Mouse (Mus musculus): ENCODE results near the gene Des. TPM values are rescaled to one million over a fixed set of nuclear protein-coding genes. Genes with fewer than 3 reads are reported as not detected.

Des gene
- total RNA-seq, 4 experiments from 2014 or later: 0.89 to 2.9 (median 1.8) TPM

DNA sequence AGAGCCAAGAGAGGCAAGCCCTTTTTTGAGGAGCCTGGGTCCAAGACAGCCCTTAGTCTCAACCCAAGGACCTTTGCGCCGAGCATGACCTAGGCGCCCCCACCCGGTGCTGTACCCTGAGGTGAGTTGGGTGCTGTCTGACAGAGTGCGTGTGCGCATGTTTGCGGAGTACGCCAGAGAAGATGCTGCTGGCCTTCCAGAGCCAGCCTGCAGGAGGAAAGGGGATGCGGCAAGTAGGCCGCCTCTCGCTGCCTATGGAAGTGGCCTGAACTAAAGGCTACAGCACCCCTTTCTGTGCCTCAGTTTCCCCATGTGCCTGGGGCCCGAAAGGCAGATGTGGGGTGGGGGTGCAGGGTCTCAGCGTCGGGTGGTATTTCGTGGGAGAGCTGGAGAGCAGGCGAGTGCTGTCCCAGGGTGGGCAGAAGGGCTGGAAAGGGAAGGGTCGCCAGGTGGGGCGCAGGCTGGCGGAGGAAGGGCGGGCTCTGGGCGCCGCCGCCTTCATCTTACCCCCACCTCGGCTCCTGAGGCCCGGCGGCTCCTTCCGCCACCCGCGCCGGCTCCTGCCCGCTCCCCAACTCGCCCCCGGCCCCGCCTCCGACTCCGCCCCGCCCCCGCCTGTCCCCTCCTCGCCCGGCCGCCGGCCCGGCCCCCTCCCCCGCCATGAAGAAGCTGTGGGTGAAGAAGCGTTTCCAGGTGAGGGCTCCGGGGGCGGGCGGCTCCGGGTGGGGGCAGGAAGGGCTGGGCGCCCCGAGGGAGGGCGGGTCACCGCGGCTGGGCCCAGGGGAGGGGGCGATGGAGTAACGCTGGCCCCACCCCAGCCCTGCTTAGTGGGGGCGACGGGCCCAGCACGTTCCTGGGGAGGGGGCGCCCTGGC is 21.6 kb downstream of the Des start:
- DNase-seq (ENCODE audit: low spot score in 2 of 2): peak in 1 of 2 experiments; percentile 59

- no peak for DNase-seq (ENCODE audit: low spot score in 2 of 2)
Observed at GRCm38 (mm10) chr1:75382356-75383071, 22.4 kb downstream of the Des start.

DNA sequence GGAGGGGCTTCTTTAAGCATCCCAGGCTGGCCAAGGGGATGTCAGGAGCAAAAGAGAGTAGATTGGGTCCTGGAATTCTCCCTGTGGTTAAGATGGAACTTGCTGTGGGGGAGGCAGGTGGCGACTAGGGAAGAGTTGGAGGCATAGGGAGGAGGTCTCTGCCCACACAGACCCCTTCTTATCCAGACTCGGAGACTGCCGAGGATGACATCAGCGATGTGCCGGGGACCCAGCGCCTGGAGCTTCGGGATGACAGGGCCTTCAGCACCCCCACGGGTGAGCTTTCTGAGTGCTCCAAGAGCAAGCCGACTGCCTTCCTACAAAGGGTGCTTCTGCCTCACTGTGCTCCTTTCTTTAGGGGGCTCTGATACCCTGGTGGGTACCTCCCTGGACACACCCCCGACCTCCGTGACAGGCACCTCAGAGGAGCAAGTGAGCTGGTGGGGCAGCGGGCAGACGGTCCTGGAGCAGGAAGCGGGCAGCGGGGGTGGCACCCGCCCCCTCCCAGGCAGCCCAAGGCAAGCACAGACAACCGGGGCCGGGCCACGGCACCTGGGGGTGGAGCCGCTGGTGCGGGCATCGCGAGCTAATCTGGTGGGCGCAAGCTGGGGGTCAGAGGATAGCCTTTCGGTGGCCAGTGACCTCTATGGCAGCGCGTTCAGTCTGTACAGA is 24.5 kb downstream of the Des start:
- peak in 1 of 2 experiments; percentile 57 for DNase-seq (ENCODE audit: low spot score in 2 of 2)

DNA sequence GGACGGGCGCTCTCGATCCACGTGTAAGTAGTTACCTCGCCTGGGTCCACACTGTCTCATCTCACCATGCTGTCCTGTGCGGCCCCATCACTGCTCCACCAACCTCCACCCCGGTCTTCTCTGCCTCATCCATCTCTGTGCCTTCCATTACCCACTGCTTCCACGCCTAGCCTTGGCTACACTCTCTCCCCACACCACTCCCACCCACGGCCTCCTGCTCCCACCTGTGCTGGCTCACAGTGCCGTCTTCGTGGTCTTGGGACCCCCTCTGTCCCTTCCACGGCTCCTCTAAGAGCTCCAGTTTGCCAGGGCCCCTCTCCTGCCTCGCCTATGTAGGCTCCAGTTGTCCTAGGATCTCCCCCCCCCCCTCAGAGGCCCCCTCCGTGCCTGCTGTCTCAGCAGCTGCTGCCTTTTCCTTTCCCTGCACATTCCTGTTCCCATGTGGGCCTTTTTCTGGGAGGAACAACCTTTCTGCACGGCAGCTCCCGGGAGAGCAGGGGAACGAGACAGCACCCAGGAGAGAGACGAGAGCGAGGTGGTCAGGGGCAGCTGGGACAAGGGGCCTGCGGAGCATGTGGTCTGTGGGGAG is 25.1 kb downstream of the Des start:
- peak in 1 of 2 experiments; percentile 47 for DNase-seq (ENCODE audit: low spot score in 2 of 2)

- peak in 1 of 2 experiments; percentile 54 for DNase-seq (ENCODE audit: low spot score in 2 of 2)
Observed at GRCm38 (mm10) chr1:75386149-75386548, 26.0 kb downstream of the Des start.

DNA sequence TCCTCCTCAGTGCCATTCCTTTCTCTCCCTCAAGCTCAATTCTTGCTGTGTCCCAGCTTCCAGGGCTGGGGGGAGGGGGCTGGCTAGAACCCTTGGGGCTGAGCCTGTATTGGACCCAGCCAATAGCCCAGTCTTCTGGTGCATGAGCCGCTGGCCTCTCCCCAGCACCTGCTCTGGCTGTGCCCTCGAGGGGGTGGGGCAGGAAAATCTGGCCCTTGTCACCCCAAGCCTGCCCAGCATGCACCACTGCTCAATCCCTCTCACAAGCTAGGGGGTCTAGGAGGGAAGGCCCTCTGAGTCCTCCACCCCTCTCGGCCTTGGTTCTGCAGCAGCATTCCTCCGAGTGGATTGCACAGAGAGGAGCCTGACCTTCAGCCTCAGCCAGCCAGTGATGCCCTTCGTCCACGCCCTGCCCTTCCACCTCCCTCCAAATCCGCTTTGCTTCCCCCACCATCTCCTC is 27.4 kb downstream of the Des start:
- no peak for DNase-seq (ENCODE audit: low spot score in 2 of 2)

GRCm38 (mm10) chr1:75387929-75388897 is 28.1 kb downstream of the Des start:
- DNase-seq (ENCODE audit: low spot score in 2 of 2): no peak

DNA sequence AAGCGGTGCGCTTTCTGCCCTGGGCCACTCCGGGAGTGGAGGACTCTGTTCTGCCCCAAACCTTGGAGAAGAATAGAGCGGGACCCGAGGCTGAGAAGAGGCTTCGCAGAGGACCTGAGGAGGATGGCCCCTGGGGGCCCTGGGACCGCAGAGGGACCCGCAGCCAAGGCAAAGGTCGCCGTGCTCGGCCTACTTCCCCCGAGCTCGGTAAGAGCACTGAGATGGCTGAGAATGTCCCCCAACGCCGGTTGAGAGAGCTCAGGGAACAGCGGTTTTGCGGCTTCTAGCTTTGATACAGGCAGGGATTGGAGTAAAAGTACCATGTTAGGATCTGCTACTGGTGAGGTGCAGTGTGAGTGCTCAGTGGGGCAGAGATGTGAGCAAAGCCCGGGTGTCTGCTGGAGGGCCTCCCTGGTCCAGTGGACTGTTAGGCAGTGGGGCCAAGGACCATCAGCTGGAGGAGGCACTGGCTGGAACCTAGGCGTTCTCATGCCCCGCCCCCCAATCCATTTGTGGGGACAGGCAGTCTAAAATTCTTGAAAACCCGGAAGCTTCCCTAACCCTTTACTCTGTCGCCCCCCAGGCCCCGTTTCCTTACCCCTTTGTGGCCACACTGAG is 28.9 kb downstream of the Des start:
- DNase-seq (ENCODE audit: low spot score in 2 of 2): no peak

DNA sequence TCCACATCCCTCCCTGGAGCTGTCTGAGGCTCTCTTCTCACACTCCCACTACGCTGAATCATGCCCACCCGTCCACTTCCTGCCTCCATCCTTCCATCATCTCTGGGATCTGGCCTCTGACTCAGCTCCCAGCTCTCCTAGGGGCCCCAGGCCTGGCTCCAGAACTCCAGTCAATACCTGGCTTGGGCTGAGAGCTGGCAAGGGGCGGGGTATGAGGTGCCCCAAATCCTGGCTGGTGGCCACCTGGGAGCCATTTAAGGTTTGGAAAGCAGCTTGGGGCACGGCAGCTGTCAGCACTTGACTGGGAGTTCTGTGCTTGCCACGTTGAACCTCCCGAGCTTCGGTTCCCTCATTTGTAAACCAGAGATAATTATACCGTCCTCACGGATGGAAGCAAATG is 33.0 kb downstream of the Des start:
- peak in 1 of 2 experiments; percentile 56 for DNase-seq (ENCODE audit: low spot score in 2 of 2)

DNA sequence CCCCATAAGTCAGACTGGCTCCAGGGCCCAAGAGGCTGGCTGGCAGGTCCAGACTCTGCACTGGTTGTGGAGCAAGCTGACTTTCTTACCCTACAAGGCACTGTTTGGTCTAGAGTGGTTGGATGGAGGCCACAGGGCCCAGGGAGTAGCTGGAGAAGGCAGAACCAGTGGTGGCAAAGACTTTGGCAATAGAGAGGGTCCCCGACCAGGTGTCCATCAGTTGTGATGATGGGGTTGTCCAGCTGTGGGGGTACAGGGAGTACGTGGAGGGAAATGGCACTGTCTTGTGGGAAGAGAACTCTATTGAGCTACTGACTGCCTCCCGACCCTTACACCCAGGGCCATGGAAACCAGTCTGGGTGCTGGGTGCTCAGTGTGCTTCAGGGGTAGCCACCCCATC is 33.7 kb downstream of the Des start:
- DNase-seq (ENCODE audit: low spot score in 2 of 2): no peak

DNA sequence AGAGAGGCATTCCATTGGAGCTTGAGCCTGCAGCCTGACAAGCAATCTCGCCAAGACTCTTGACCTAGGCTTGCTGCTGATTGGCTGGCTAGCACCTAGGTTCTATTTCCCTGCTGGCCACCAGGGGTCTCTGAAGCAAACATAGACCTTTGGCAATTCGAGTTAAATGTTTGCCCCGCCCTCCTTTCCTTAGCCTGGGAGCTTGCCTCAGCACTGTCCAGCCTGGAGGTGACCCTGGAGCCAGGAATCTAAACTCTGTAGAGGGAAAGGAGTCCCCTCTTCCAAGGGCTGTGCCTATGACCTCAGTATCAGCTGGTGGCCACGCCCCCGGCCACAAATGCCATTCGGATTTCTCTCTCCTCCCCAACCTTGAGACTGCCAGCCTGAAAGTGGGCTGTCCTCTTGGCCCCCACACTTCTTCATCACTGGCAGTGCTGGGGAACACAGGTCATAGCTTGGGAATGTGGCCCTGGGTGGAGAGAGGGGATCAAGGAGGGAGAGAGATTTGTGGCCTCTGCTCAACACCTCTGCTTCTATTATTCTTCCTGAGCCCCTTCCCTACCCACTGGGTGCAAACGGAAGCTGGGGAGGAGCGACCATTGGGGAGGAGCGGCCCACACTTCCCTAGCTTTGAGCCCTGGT is 38.8 kb downstream of the Des start:
- no peak for DNase-seq (ENCODE audit: low spot score in 2 of 2)

DNA sequence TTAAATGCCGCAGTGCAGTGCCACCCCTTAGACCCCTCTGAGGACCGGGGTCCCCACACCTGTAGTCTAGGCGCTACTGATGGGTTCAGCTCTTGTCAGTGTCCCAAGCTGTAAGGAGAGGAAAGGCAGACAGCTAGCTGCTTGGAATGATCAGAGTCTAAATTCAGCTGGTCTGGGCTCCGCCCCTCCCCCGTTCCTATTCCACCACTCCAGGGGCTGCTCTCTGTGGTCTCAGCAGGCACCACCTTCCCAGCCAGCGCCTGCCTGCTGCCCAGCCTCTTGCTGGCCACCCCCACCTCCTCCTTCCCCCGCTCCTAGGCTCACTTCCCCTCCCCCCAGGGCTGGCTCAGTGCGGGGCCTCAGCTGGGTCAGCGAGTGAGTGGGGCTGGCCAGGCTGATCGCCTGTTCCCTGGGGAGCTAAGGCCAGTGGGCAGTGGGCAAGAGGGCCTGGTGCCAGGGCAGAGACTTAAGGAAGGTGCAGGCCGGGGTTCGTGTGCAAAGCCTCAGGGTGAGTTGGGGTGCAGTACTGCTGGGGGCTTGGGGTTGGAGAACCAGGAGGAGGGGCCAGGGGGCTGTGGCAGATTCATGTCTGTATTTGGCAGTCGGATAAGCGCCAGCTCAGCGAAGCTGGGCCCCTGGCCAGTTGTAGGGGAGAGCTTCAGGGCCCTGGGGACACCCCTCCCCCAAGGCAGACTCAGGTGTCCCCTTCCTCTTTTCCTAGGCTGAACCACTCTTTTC is 39.8 kb downstream of the Des start:
- DNase-seq (ENCODE audit: low spot score in 2 of 2): peak in 1 of 2 experiments; percentile 45

DNA sequence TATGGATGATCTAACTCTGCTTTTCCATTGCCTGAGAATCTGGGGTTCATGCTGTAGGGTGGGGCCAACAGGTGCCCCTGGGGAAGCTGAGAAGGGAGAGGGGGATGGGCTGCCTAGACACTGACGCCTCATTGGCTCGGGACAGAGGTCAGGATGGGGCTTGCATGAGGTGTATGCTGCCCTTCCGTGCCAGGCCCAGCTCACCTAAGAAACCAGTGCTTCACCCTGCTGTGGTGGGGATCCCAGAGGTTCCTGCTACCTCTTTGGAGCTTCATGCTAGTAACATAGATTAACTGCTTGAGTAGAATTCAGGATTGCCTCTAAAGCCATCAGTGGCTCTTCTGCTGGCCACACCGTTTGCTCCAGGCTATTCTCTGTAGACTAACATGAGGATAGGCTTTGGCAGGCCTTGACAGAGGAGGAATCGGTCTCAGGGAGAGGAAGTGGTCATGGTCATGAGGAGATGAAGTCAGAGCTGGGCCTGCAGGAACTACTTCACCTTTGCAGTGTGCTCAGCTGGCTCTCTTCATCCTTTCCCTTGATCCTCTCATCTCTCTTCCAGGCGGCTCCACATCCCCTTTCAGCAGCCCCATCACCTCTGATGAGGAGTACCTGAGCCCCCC is 40.5 kb downstream of the Des start:
- no peak for DNase-seq (ENCODE audit: low spot score in 2 of 2)

GRCm38 (mm10) chr1:75405547-75405946 is 45.4 kb downstream of the Des start:
- no peak for DNase-seq (ENCODE audit: low spot score in 2 of 2)

GRCm38 (mm10) chr1:75406173-75406572 is 46.0 kb downstream of the Des start:
- no peak for DNase-seq (ENCODE audit: low spot score in 2 of 2)

- no peak for DNase-seq (ENCODE audit: low spot score in 2 of 2)
Observed at GRCm38 (mm10) chr1:75407056-75407455, 46.9 kb downstream of the Des start.

- no peak for DNase-seq (ENCODE audit: low spot score in 2 of 2)
Observed at GRCm38 (mm10) chr1:75408210-75408609, 48.1 kb downstream of the Des start.

GRCm38 (mm10) chr1:75409950-75410349 is 49.8 kb downstream of the Des start:
- no peak for DNase-seq (ENCODE audit: low spot score in 2 of 2)
